Mouse (Mus musculus) gastrocnemius, postnatal 25 days (tissue): Measurements from ENCODE around the gene Papola. TPM values are rescaled to one million over a fixed set of nuclear protein-coding genes. Genes with fewer than 3 reads are reported as not detected.
"Not testable (repeated sequence)": the region's sequence is repeated elsewhere in the genome, so short reads cannot be mapped to it uniquely, and the experiment has no call there.

Source experiments
- DNase-seq: peaks from one replicate; pipeline ENCODE4 v3.0.0; 2022
- total RNA-seq, 2 experiments: library from RNA; stranded (reverse); gene quantifications; 1 replicate in 1 of 2; 2 replicates in 1 of 2; pipeline ENCODE4 v1.2.3; 2021

The Papola gene
- total RNA-seq, 2 experiments from 2014 or later: 76.0 to 79.2 TPM

DNA sequence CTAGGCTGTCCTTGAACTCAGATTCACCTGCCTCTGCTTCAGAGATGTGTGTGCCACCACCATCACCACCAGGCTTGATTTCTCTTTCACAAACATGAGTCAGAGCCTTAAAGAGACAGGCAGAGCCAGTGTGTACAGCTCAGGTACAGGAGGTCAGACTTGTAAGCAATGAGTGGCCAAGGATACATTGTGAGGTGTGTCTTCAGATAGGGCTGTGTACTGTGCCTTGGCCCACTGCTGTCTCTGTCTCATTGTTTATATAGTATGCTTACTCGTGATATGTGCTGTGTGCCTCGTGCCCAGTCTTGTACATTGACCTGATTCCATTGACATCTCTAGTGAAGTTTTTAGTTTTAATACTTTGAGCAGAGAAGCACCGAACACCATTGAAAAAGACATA lies 21.3 kb downstream of the Papola start:
- no peak for DNase-seq

GRCm38 (mm10) chr12:105806205-105806604 lies 21.7 kb downstream of the Papola start:
- DNase-seq: no peak

GRCm38 (mm10) chr12:105807416-105807815 lies 22.9 kb downstream of the Papola start:
- no peak for DNase-seq

DNA sequence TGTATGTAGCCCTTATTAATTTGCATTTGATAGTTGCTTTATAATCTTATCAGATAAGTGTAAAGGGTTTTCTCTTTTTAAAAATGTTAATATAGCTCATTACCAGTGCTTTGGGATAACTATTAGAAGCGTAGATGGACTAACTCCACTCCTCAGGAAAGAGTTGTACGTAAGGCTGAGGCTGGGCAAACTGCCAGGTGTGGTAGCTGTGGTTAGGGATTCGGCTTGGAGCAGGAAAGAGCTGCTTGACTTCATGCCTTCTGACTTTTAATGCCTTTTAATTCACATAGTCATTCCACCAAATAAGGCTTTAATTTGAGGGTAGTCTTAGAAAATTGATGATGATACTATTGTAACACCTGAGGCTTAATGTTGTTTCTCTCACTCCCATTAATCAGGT lies 24.5 kb downstream of the Papola start:
- DNase-seq: no peak

DNA sequence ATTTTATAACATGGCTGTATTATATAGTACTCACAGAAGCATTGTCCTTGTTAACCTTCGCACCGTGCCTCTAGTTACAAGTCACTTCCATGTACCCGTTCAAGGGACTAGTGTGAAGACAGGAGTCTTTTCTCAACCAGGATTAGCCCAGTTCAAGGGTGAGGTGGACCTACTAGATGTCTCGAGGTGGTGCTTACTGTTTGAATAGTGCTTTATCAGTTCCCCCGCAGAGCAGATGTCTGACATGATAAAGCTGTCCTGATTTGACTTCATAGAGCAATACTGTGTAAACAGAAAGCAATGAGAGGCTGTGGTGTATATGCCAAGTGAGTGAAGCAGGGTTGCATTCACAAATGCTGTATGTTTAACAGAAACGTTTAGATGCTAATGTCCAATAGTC lies 26.1 kb downstream of the Papola start:
- DNase-seq: no peak

DNA sequence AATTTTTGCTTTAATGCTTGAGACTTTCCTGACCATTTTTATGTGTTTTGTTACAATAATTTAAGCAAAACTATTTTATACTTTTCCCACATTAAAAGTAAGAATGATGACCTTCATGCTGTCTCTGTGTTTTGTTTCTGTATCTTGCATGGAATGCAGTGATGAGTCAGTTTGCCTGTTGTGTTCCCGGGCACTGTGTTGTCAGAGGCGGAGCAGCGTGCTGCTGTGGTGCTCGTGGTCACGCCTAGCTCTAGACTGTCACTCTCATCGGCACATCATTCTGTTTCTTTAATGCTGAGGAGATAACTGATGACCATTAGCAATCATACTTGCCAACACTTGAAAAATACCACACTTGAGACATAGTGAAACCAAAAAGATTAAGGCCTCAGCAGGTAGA lies 29.5 kb downstream of the Papola start:
- no peak for DNase-seq

- no peak for DNase-seq
Observed at GRCm38 (mm10) chr12:105823472-105823871, 39.0 kb downstream of the Papola start.

- DNase-seq: no peak
Observed at GRCm38 (mm10) chr12:105824743-105825142, 40.2 kb downstream of the Papola start.

GRCm38 (mm10) chr12:105825266-105825665 lies 40.8 kb downstream of the Papola start:
- DNase-seq: no peak

- DNase-seq: no peak
Observed at GRCm38 (mm10) chr12:105832541-105832940, 48.0 kb downstream of the Papola start.

DNA sequence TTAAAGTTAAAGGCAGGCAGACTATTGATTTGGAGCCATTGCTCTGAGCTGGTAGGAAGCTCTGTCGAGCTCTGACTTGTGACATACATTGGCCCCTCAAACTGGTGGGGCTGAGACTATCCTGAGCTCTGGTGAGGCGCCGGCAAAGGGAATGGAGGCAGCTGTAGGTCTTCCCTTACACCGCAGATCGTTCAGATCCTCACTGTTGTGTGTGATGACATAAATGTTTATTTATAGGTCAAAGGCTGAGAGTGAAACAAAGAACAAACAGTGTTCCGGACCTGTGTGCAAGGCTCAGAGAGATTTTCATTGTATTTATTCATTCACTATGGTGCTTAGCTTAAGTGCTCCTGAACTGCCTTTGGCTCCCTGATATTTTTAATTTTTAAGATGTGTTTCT lies 50.4 kb downstream of the Papola start:
- DNase-seq: no peak

DNA sequence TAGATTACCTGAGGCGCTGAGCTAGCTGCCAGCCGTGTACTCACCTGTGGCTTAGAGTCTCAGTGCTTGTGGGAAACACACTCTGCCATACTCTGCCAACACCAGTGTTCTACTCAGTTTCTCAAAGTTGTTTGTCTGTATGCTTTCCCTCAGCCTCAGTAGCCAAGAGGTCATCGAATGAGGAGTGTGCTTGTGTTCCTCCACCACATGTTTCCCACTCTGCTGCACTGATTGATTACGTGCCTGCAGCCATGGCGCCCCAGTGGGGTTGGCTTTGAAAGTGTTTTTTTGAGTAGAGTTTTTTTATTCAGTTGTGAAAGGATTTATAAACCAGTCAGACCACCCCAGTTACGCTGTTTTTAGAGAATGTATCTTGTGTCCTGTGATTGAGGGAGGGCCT lies 51.1 kb downstream of the Papola start:
- no peak for DNase-seq

DNA sequence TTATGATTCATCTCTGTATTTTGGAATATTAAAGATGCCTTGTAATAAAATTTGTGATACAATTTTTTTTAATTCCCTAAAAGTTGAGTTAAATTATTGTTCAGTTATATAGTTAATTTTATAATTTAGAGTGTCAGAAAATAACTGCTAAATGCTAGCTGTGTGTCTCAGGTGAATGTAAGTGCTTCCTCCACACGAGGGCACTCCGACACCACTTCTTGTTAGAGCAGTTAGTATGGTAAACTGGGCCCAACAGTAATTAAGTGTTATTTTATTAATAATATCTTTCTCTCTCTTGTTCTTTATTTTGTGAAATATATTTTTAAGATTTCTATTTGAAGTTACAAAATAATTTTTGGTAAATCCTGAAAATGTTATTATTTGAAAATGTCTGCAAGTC lies 51.7 kb downstream of the Papola start:
- DNase-seq: no peak

GRCm38 (mm10) chr12:105839096-105839495 lies 54.6 kb downstream of the Papola start:
- no peak for DNase-seq

DNA sequence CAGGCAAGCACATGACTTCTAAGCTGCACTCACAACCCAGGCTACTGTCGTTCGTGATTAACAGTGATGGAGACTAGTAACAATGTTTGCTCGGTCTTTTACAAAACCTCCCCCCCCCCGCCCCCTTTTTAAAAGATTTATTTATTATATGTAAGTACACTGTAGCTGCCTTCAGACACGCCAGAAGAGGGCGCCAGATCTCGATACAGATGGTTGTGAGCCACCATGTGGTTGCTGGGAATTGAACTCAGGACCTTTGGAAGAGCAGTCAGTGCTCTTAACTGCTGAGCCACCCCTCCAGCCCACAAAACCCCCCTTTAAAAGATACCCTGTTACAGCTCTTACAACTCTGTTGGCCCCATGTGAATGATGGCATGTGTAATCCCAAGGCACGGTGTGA lies 56.1 kb downstream of the Papola start:
- DNase-seq: not testable (repeated sequence)

DNA sequence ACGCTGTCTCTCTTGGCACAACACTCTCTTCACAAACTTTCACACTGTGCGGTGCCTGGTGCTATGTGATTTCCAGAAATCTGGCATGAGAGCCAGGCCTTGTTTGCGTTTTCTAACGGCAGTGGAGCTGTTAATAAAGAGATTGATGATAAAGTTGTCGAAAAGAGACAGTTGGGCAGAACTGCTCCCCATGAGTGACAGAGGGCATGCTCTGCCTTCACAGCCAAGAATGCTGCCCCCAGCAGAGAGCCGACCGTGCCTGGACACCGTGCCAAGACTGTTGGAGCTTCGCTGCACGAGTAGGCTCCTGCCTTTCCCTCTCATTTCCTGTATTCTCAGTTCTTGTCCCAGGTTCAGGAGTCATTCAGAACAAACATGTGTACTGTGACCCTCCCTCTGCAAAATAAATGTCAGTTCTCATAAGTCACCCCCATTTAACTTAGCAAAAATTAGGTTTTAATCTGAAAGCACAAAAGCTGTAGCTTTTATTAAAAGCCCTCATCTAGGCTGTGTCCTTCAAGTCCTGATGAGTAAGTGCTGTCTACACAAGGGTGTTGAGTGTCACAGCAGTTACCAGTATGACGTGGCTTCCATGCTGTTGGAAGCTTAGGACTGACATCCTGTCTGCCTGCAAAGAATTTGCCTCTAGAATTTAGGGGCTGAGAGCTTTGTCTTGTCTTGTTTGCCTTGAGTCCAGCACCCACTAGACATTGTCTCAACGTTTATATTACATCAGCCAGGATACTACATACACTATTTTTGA lies 58.9 kb downstream of the Papola start:
- no peak for DNase-seq

DNA sequence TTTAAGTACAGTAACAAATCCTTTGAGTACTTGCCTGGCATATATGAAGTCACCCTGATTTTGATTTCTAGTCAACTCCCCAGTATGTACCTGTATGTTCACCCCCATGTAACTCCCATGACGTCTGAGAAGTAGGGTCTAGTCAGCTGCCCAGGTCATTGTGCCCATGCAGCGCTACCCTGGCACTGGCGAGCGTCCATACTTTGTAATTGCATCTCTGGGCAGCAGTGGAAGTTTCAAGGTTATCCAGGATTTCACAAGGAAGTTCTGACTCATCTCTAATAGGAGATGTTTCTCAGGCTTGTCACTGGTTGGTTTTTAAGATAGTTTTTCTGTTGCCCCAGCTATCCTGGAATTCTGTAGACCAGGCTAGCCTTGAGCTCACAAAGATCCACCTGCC lies 59.9 kb downstream of the Papola start:
- DNase-seq: no peak

GRCm38 (mm10) chr12:105849102-105849501 lies 64.6 kb downstream of the Papola start:
- DNase-seq: no peak

DNA sequence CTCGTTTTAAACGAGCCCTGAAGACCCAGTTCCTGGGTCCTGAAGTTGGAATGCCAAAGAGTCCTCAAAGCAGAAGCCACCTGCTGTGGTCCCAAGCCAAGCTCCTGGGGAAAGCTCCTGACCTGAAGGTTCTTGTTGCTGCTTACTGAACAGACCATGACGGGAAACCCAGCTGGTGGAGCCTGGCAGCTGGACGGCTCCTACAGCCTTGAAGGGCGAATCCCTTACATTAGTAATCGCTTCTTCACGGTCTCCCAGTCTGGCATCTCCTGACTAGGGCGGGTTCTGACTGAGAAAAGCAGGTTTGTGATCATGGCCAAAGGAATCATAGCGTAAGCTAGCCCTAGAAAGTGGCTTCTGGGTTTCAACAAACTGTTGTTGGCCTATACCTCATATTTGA lies 66.2 kb downstream of the Papola start:
- no peak for DNase-seq

DNA sequence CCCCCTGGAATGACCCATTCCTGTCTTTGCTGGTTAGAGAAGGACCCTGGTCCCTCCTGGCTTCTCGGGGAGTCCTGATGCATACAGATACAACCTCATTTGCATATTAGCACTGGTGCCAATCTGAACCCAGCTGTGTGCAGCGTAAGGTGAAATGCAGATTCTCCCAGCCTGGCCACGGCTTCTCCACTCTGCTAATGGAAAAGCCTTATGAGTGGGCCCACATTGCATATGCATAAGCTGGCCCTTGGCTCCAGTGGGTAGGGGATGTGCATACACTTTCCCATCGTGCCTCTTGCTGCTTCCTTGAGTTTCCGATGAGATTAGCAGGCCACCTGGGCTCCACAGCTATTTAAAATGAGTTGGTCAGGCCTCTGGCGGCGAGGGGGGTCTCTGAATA lies 68.3 kb downstream of the Papola start:
- DNase-seq: no peak

DNA sequence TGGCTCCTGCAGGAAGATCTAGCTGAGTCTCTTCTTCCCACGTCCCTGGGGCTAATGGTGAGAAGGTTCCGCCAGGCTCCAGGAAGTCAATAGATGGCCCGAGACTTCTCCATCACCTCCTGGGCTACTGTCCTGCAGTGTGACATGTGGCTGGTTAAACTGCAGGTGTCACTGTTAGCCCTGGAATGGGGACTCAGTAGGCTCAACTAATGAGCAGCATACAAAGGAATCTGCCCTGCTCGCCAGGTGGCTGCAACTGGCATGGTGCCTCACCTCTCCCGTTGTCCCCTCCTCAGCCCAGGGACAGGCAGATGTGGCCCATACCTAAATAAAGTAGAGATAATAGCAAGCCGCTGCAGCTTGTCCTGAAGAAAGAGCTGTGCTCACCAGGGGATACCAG lies 70.1 kb downstream of the Papola start:
- DNase-seq: no peak

DNA sequence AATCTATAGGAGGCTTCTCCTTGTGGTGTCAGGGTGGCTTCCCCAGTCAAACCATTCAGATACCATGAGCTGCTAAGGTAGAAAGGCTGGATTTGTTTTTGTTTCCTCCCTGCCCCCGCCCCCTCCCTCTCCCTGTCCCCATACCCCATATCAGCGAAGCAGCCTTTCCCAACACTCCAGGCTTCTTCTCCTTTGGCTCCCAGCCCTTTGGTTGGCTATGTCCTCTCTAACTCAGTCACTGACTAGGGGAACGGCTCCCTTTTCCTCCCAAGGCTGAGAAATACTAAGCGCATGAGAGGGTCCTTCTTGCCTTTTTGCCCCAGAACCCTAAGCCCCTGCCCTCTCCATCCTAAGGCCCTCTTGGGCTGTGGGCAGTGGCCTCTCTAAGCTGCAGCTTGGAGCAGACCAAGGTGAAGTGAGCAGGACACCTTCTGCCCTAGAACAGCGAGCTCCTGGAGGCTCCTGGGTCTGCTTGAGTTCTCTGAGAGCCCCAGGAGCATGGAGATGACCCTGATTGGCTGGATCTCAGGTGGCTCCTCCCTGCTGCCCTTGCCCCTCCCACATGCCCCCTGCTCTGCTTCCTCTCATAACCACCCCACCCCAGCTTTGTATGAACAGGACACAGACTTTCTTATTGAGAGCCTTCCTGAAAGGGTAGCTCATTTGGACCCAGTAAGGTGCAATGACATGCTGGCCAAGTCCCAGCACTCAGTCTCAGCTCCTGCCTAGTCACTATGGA lies 73.6 kb downstream of the Papola start:
- DNase-seq: no peak

DNA sequence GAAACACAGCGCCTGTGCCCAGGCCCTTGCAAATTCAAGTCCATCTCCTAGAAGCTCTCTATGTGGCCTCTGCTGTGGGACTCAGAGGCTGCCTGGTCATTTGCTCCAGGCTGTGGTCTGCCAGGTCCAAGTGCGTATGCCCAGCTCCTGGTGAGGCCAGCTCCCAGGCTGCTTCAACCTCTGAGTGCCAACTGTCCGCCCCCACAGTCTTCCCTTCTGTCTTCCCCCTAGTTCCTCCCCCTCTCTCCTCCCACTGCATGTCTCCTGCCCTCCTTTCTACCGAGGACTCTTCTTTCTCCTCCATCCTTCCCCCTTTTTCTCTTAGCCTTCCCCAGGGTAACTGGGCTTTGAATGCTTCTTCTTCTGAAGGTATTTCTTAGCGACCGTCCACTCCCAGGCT lies 77.6 kb downstream of the Papola start:
- no peak for DNase-seq

DNA sequence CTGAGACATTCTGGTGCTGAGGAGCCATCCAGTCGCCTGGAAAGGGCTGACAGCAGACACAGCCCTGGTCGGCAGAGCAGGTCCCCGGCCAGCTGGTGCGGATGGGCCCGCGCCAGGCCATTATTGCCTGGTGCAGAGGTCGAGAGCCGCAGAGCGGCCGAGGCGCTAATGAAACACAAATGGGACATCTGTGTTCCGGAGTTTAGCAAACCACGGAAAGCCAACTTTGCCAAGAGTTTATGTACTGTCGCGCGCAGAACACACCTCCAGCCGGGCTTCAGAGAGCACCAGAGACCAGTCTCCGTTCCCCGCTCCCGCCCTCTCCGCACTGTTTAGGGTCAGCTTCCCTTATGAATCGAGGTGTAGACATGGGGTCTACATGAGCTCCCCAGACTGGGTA lies 78.1 kb downstream of the Papola start:
- peak; percentile 23 for DNase-seq
